Mouse (Mus musculus) bone marrow macrophage, adult 2 months (primary cell): ENCODE results near the gene Ppil6.

Experiments used
- CTCF ChIP-seq: IDR thresholded peaks from 2 replicates; pipeline ENCODE4 v1.5.1; 2012; ENCODE audit warnings: low read depth, mild to moderate bottlenecking, low read length, moderate library complexity
- POLR2A ChIP-seq: IDR thresholded peaks from 2 replicates; pipeline ENCODE4 v1.6.1; 2012; ENCODE audit warnings: mild to moderate bottlenecking, low read depth, low read length, borderline replicate concordance

GRCm38 (mm10) chr10:41553711-41554110, 63.5 kb downstream of the Ppil6 start:
- TF ChIP-seq CTCF (no peak), POLR2A (no peak)
